Mouse (Mus musculus) ES-E14 (cell line): ENCODE measurements at regions not wholly inside any gene's neighbourhood (a gene's known extent, or its start where the extent isn't known, plus 50 kb on each side); places are given as distances from the start of the nearest gene placed in this dataset.
"Not testable (repeated sequence)": the region's sequence is repeated elsewhere in the genome, so short reads cannot be mapped to it uniquely, and the experiment has no call there.

Experiments used
- DNase-seq: peaks from one replicate; pipeline ENCODE4 v3.0.0-alpha.2; 2013; ENCODE audit warnings: low read depth, low spot score
- H3K27ac ChIP-seq: 2 replicates; pipeline ENCODE4 v1.5.1; 2012; ENCODE audit warnings: low read depth, mild to moderate bottlenecking, low read length, moderate library complexity, mixed read lengths; ENCODE audit not compliant: poor library complexity, insufficient read depth, severe bottlenecking
- H3K36me3 ChIP-seq: 2 replicates; pipeline ENCODE4 v1.6.1; 2012; ENCODE audit warnings: mild to moderate bottlenecking, low read length, moderate library complexity, mixed read lengths; ENCODE audit not compliant: control insufficient read depth, poor library complexity, insufficient read depth, severe bottlenecking
- H3K4me1 ChIP-seq, 2 experiments: fragments of 150-350 bp in 1 of 2; sonication (generic) in 1 of 2; 2 replicates each; pipeline ENCODE4 v1.6.1; 2012; ENCODE audit warnings: low read length in 2 of 2, mild to moderate bottlenecking in 1 of 2, mixed read lengths in 1 of 2; ENCODE audit not compliant: control insufficient read depth in 2 of 2, insufficient read depth in 2 of 2, poor library complexity in 1 of 2
- H3K4me3 ChIP-seq, 2 experiments: fragments of 150-350 bp in 1 of 2; sonication (generic) in 1 of 2; 2 replicates each; pipeline ENCODE4 v1.5.1; 2012; ENCODE audit warnings: low read length in 2 of 2, low read depth in 1 of 2, mild to moderate bottlenecking in 1 of 2, mixed read lengths in 1 of 2; ENCODE audit not compliant: insufficient read depth in 1 of 2, poor library complexity in 1 of 2, severe bottlenecking in 1 of 2
- H3K9ac ChIP-seq: 2 replicates; pipeline ENCODE4 v1.6.1; 2012; ENCODE audit warnings: low read depth, mild to moderate bottlenecking, low read length, mixed read lengths; ENCODE audit not compliant: poor library complexity, insufficient read depth, severe bottlenecking
- H3K9me3 ChIP-seq: fragments of 150-350 bp; sonication (generic); 2 replicates; pipeline ENCODE4 v1.6.1; 2012; ENCODE audit warnings: low read depth, mild to moderate bottlenecking, low read length; ENCODE audit not compliant: control insufficient read depth, insufficient read depth
- CHD2 ChIP-seq: IDR thresholded peaks from 2 replicates; pipeline ENCODE4 v1.6.1; 2014; ENCODE audit warnings: mild to moderate bottlenecking, low read depth, low read length, inconsistent platforms
- HCFC1 ChIP-seq: IDR thresholded peaks from 2 replicates; pipeline ENCODE4 v1.6.1; 2012; ENCODE audit warnings: low read length, inconsistent platforms, borderline replicate concordance; ENCODE audit not compliant: insufficient read depth
- in situ Hi-C, 2 experiments: fragments of 600-800 bp; cut with MboI; formaldehyde crosslinking; loops; one replicate each; pipeline ENCODE4 v1.15.1; 2025; ENCODE audit warnings: low sequenced_read_pairs in 2 of 2, inconsistent platforms in 1 of 2; ENCODE audit not compliant: unreplicated experiment in 2 of 2

GRCm38 (mm10) chr4:17092132-17092531, 2513.1 kb upstream of the Gm12353 start:
- no peaks in the 10 kb centered on the region for H3K9me3 ChIP-seq
- peak; percentile 95 for DNase-seq
- no peaks in the 10 kb centered on the region for H3K36me3 ChIP-seq
- no peak overlapping the region for H3K9ac ChIP-seq
- TF ChIP-seq HCFC1 = no peak
- TF ChIP-seq CHD2 = peak; percentile 73
- no peak overlapping the region for H3K27ac ChIP-seq
- H3K4me1 ChIP-seq = peaks cover 2 to 5% of the 10 kb centered on the region in 2 experiments; a peak in 2 of 4 replicates
- no peak overlapping the region for H3K4me3 ChIP-seq
- in situ Hi-C loops = no loop called here

DNA sequence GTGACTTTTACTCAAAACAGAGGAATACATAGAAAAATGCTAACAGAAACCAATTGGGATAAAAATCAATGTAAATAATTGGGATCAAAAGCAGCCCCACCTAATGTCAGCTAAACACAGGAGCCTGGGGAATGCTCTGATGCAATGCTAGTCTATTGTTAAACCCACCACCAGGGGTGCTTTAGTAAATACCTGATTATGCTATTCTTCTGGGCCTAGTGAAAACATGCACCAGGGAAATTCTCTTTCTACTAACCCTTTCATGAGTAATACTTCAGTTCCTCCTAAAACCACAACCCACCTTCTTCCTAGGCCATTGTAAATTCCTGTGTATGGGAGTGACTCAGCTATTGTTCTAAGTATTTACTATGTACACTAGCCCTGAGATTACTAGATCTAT, 2497.3 kb upstream of the Gm12353 start:
- H3K9ac ChIP-seq, in situ Hi-C loops, H3K9me3 ChIP-seq: not testable (repeated sequence)

More for the DNA sequence above, 2497.3 kb upstream of the Gm12353 start:
- not testable (repeated sequence) for H3K4me1 ChIP-seq, H3K27ac ChIP-seq, H3K36me3 ChIP-seq, H3K4me3 ChIP-seq, DNase-seq
